8 mouse cellular contexts compared by ENCODE assay signal in the genomic region with DNA sequence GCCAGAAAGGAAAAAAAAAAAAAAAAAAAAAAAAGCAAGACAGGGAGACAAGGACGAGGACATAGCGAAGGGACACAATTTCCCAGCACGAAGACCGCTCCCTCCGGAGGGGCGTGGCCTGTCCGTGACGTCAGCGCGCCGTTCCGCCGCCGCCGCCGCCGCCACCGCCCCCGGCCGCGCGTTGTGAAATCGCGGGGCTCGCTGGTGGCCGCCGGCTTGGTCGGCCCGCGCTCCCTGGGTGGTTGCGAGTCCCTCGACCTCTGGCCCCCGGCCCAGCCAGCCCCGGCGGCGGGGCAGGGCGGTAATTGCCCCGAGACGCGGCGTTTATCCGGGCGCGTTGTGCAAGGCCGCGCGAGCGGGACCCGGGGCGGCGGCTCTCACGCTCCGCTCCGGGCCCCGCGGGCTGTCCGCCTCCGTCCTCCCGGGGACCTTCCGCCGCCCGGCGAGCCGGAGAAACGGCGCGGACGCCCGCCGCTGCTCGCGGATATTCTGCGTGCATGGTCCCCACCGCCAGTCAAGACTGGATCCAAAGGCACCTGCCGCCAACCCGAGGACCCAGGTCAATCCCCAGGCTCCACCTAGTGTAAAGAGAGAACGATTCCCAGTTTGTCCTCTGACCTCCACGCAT. TPM values are rescaled to one million over a fixed set of nuclear protein-coding genes. Genes with fewer than 3 reads are reported as not detected.
DNase-seq lines count a peak whose midpoint lies in the region; ATAC-seq and TF ChIP-seq lines count a peak whose summit lies in the region.

No protein-coding gene starts in this region.

- H3K4me2 ChIP-seq in hindbrain, embryonic 11.5 days (replicated peaks; ENCODE audit: low read depth, low read length): peak overlapping the region; percentile 83
- peak overlapping the region; percentile 91 for H3K4me2 ChIP-seq in lung, postnatal 0 days (replicated peaks; ENCODE audit: low read depth, low read length)

- H3K9ac ChIP-seq in hindbrain, embryonic 11.5 days (ENCODE audit: low read depth, low read length): peak overlapping the region; percentile 76
- peak overlapping the region; percentile 44; the same call in 1 of the 2 replicates for H3K9ac ChIP-seq in lung, postnatal 0 days (replicated peaks; ENCODE audit: low read depth)

- TF ChIP-seq EP300 in lung, postnatal 0 days (IDR thresholded peaks at IDR 0.05): no peak

- H3K4me3 ChIP-seq in hindbrain, embryonic 11.5 days (ENCODE audit: low read depth, low read length): peak overlapping the region; percentile 75
- H3K4me3 ChIP-seq in lung, postnatal 0 days (ENCODE audit: low read depth, low read length): peak overlapping the region; percentile 59

- no peaks in the 10 kb centered on the region for H3K36me3 ChIP-seq in hindbrain, embryonic 11.5 days (ENCODE audit: control insufficient read depth, insufficient read depth, low read length)
- no peaks in the 10 kb centered on the region for H3K36me3 ChIP-seq in lung, postnatal 0 days (ENCODE audit: insufficient read depth, low read length)

- H3K27ac ChIP-seq in hindbrain, embryonic 11.5 days (ENCODE audit: low read depth, low read length): peak overlapping the region; percentile 68
- H3K27ac ChIP-seq in lung, postnatal 0 days (ENCODE audit: low read length): peak overlapping the region; percentile 85

- TF ChIP-seq CTCF in lung, postnatal 0 days (IDR thresholded peaks at IDR 0.05): peak; percentile 34

- WGBS in hindbrain, embryonic 11.5 days: under 1% methylated on average over 67 of the region's 78 CpGs
- 4% methylated on average over 48 of the region's 78 CpGs for WGBS in lung, postnatal 0 days

- no peaks in the 10 kb centered on the region for H3K9me3 ChIP-seq in hindbrain, embryonic 11.5 days (ENCODE audit: control insufficient read depth, low read length)
- no peaks in the 10 kb centered on the region for H3K9me3 ChIP-seq in lung, postnatal 0 days (ENCODE audit: low read length)

- DNase-seq in MN1 (ENCODE audit: low spot score): peak; percentile 72
- peak; percentile 84 for DNase-seq in cerebellum, adult 9-10 months
- DNase-seq in hindbrain, embryonic 11.5 days (ENCODE audit: low spot score): peak; percentile 90
- peak; percentile 81 to 91 for DNase-seq in layer of hippocampus, postnatal 10 days (ENCODE audit: low spot score in 2 of 2)
- DNase-seq in lung, postnatal 0 days (ENCODE audit: low spot score): peak; percentile 84
- DNase-seq in ovary, postnatal 10 days (ENCODE audit: low spot score): peak; percentile 56
- peak; percentile 40 to 76 for DNase-seq in thymus, postnatal 10 days (ENCODE audit: low spot score in 2 of 2)

- no peaks in the 10 kb centered on the region for H3K4me1 ChIP-seq in hindbrain, embryonic 11.5 days (replicated peaks; ENCODE audit: control insufficient read depth, insufficient read depth, low read length)
- peaks cover 3% of the 10 kb centered on the region; the same call in 1 of the 2 replicates for H3K4me1 ChIP-seq in lung, postnatal 0 days (ENCODE audit: insufficient read depth, low read depth, low read length)

- peak; percentile 94 for ATAC-seq in frontal cortex, adult (ENCODE audit: low TSS enrichment)
- ATAC-seq in hindbrain, embryonic 11.5 days (ENCODE audit: low FRiP score): peak; percentile 90
- peak; percentile 92 for ATAC-seq in lung, postnatal 0 days

- no peaks in the 10 kb centered on the region; the same call in 1 of the 2 replicates for H3K27me3 ChIP-seq in hindbrain, embryonic 11.5 days (ENCODE audit: control insufficient read depth, insufficient read depth, low read length)
- no peaks in the 10 kb centered on the region for H3K27me3 ChIP-seq in lung, postnatal 0 days (replicated peaks; ENCODE audit: insufficient read depth, low read length)

RNA-seq across cellular contexts. Expression of a gene that starts 38.5 kb away (rescaled TPM):
- polyA plus RNA-seq in hindbrain, embryonic 11.5 days (2014; fragmentation: Nextera tagmentation; extraction: Ambion mirVana): 0.08 and 0.48 TPM in 2 replicates
- not detected for total RNA-seq in layer of hippocampus, postnatal 10 days (2021)
- polyA plus RNA-seq in lung, postnatal 0 days (2015; fragmentation: Nextera tagmentation; extraction: Ambion mirVana): not detected in 2 replicates

Comparison
In these comparisons a context has a peak if more than half of its experiments do, and no peak if none do; other contexts are left out.
1. Peak in every context shown above with its lines: DNase-seq, ATAC-seq, H3K4me3 ChIP-seq and H3K27ac ChIP-seq.